Mouse (Mus musculus) mouse embryonic stem cell (cell line): ENCODE data around the gene Elovl6.

ENCODE experiments used
- in situ Hi-C, 2 experiments: fragments of 300-500 bp; cut with MboI; formaldehyde crosslinking; loops; 1 replicate in 1 of 2; 3 replicates in 1 of 2; pipeline ENCODE4 v1.14.3; 2019 to 2020; ENCODE audit warnings: low sequenced_read_pairs in 2 of 2, low pct_unique_long_range_greater_than_20kb in 1 of 2, mixed read lengths in 1 of 2; ENCODE audit not compliant: unreplicated experiment in 1 of 2

The Elovl6 gene

GRCm38 (mm10) chr3:129622705-129623104, 90.5 kb downstream of the Elovl6 start:
- in situ Hi-C loops, result no loop called here

- in situ Hi-C loops, result no loop called here
These were observed 92.1 kb downstream of the Elovl6 start for GRCm38 (mm10) chr3:129624193-129624805.

- in situ Hi-C loops, result loop anchor here in 1 of 2 experiments (5.0 kb wide), 1 partner anchor 105 kb away; no protein-coding TSS in a partner anchor
These were observed 95.1 kb downstream of the Elovl6 start for GRCm38 (mm10) chr3:129627281-129627680.

- in situ Hi-C loops, result no loop called here
These were observed 98.9 kb downstream of the Elovl6 start for GRCm38 (mm10) chr3:129631018-129631417.

- in situ Hi-C loops, result no loop called here
These were observed 99.7 kb downstream of the Elovl6 start for GRCm38 (mm10) chr3:129631857-129632256.

GRCm38 (mm10) chr3:129633518-129633917, 101.4 kb downstream of the Elovl6 start:
- in situ Hi-C loops, result no loop called here

- in situ Hi-C loops, result no loop called here
These were observed 102.2 kb downstream of the Elovl6 start for GRCm38 (mm10) chr3:129634260-129634901.

- in situ Hi-C loops, result no loop called here
These were observed 105.3 kb downstream of the Elovl6 start for GRCm38 (mm10) chr3:129637446-129637845.

GRCm38 (mm10) chr3:129639701-129640100, 107.5 kb downstream of the Elovl6 start:
- in situ Hi-C loops, result no loop called here

- in situ Hi-C loops, result no loop called here
These were observed 108.3 kb downstream of the Elovl6 start for GRCm38 (mm10) chr3:129640211-129641000.

- in situ Hi-C loops, result no loop called here
These were observed 109.5 kb downstream of the Elovl6 start for GRCm38 (mm10) chr3:129641621-129642020.

GRCm38 (mm10) chr3:129645409-129645808, 113.3 kb downstream of the Elovl6 start:
- in situ Hi-C loops, result no loop called here

GRCm38 (mm10) chr3:129646781-129647180, 114.6 kb downstream of the Elovl6 start:
- in situ Hi-C loops, result no loop called here

GRCm38 (mm10) chr3:129647312-129647711, 115.2 kb downstream of the Elovl6 start:
- in situ Hi-C loops, result no loop called here

GRCm38 (mm10) chr3:129648598-129648997, 116.4 kb downstream of the Elovl6 start:
- in situ Hi-C loops, result no loop called here

GRCm38 (mm10) chr3:129649586-129650292, 117.6 kb downstream of the Elovl6 start:
- in situ Hi-C loops, result no loop called here

GRCm38 (mm10) chr3:129650293-129650612, 118.1 kb downstream of the Elovl6 start:
- in situ Hi-C loops, result no loop called here

- in situ Hi-C loops, result no loop called here
These were observed 118.8 kb downstream of the Elovl6 start for GRCm38 (mm10) chr3:129650931-129651330.

GRCm38 (mm10) chr3:129651765-129652164, 119.6 kb downstream of the Elovl6 start:
- in situ Hi-C loops, result no loop called here
